Mouse (Mus musculus): ENCODE measurements around the gene Gabbr2.

- TF ChIP-seq CTCF (IDR thresholded peaks at IDR 0.05; ENCODE audit: low read depth) (no peak), EP300 (optimal IDR thresholded peaks at IDR 0.05) (no peak)
Measured at GRCm38 (mm10) chr4:46666420-46666819, 325.3 kb downstream of the Gabbr2 start.

Measured in stomach, postnatal 0 days (tissue).